Mouse (Mus musculus): ENCODE data around the gene Ifi207. TPM values are rescaled to one million over a fixed set of nuclear protein-coding genes. Genes with fewer than 3 reads are reported as not detected.
"Not testable (repeated sequence)": the region's sequence is repeated elsewhere in the genome, so short reads cannot be mapped to it uniquely, and the experiment has no call there.

Ifi207 gene
- 0.27 and 1.1 TPM in 2 replicates for total RNA-seq (2014; rRNA removed; ENCODE audit: low replicate concordance)
- polyA plus RNA-seq (2015; fragmentation: Nextera tagmentation; extraction: Ambion mirVana), result 0.66 and 0.67 TPM in 2 replicates

DNA sequence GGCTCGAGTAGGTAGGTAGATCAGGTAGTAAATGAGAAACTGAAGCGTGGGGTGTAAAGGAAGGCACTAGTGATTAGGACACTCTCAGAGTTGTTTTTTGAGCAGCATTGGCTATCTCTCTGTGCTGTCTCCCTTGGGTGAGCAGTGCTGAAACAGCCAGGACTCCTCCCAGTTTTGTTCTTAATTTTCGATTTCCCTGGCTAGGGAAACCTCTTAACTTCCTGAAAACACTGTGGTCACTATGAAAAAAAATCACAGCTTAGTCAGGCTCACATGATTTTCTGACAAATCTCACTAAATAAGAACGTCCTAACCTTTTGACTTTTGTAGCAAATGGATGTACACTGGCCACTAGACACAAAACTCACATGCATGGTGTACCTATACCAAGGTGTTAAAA lies at the start of gene Ifi207:
Gene Ifi207, minus strand, starts transcription at position 92 of the 400 bp plus-strand sequence.
- no peak within 1 kb of the TSS for H3K9ac ChIP-seq (replicated peaks; ENCODE audit: low read depth, low read length)
- no peak within 1 kb of the TSS for H3K4me3 ChIP-seq (ENCODE audit: low read depth, low read length)
- ATAC-seq (ENCODE audit: insufficient read depth, low read depth), result no peak
- TF ChIP-seq EP300 (IDR thresholded peaks at IDR 0.05; ENCODE audit: low read depth), result no peak
- no peak for TF ChIP-seq CTCF (IDR thresholded peaks at IDR 0.05; ENCODE audit: low read depth)
- H3K27me3 ChIP-seq (ENCODE audit: control insufficient read depth, insufficient read depth, low read length), result no peaks in the 10 kb centered on the region
- DNase-seq (ENCODE audit: low spot score), result peak; percentile 11
- no peaks in the 10 kb centered on the region for H3K4me1 ChIP-seq (ENCODE audit: control insufficient read depth, insufficient read depth)
- no peak within 1 kb of the TSS for H3K27ac ChIP-seq (ENCODE audit: low read depth)
- H3K9me3 ChIP-seq (replicated peaks; ENCODE audit: control insufficient read depth, low read length), result no peaks in the 10 kb centered on the region
- no peak within 1 kb of the TSS for H3K4me2 ChIP-seq (ENCODE audit: low read depth, low read length)
- no peaks in the 10 kb centered on the region for H3K36me3 ChIP-seq (replicated peaks; ENCODE audit: control insufficient read depth, insufficient read depth, low read length)
- WGBS, result 49% methylated on average over 4 of the region's 4 CpGs

- not testable (repeated sequence) for H3K36me3 ChIP-seq (replicated peaks; ENCODE audit: control insufficient read depth, insufficient read depth, low read length); H3K9ac ChIP-seq (replicated peaks; ENCODE audit: low read depth, low read length); H3K4me3 ChIP-seq (ENCODE audit: low read depth, low read length); H3K27ac ChIP-seq (ENCODE audit: low read depth); H3K9me3 ChIP-seq (replicated peaks; ENCODE audit: control insufficient read depth, low read length); ATAC-seq (ENCODE audit: insufficient read depth, low read depth); H3K4me2 ChIP-seq (ENCODE audit: low read depth, low read length); H3K27me3 ChIP-seq (ENCODE audit: control insufficient read depth, insufficient read depth, low read length); DNase-seq (ENCODE audit: low spot score); H3K4me1 ChIP-seq (ENCODE audit: control insufficient read depth, insufficient read depth)
- WGBS, result 51% methylated on average over 2 of the region's 3 CpGs
Measured at GRCm38 (mm10) chr1:173773457-173773856, 31.9 kb upstream of the Ifi207 start.

DNA sequence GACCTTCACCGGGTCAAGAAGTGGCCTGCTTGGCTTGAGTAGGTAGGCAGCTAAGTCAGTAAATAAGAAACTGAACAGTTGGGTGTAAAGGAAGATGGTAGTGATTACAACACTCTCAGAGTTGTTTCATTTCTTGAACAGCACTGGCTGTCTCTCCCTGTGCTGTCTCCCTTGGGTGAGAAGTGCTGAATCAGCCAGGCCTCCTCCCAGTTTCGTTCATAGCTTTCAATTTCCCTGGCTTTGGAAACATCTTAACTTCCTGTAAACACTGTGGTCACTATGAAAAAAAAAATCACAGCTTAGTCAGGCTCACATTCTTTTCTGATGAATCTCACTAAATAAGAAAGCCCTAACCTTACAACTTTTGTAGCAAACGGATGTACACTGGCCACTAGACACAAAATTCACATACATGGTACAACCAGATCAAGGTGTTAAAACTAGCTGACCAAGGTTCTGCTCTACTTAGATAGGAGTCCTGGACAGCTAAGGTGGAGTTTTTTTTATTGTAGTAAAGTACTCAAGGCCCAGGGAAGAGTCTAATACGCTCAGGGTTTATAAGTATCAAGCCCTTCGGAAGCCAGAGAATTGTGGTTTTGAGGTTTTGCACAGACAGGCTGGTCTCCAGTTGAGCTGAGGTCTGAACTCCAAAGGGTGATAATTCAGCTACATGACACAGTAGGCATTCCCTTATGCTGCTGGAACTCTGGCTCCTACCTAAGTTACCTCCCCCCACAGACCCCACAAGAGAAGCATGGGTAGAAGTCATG lies 25.5 kb upstream of the Ifi207 start, which contains the start of gene Ifi204:
Gene Ifi204, minus strand, starts transcription at position 96 of the 770 bp plus-strand sequence.
- WGBS, result 69% methylated on average over 5 of the region's 5 CpGs

GRCm38 (mm10) chr1:173760032-173760431 lies 18.5 kb upstream of the Ifi207 start:
- not testable (repeated sequence) for ATAC-seq (ENCODE audit: insufficient read depth, low read depth); H3K27ac ChIP-seq (ENCODE audit: low read depth); H3K4me3 ChIP-seq (ENCODE audit: low read depth, low read length); H3K9me3 ChIP-seq (replicated peaks; ENCODE audit: control insufficient read depth, low read length); H3K4me1 ChIP-seq (ENCODE audit: control insufficient read depth, insufficient read depth); H3K36me3 ChIP-seq (replicated peaks; ENCODE audit: control insufficient read depth, insufficient read depth, low read length); DNase-seq (ENCODE audit: low spot score); H3K27me3 ChIP-seq (ENCODE audit: control insufficient read depth, insufficient read depth, low read length); H3K4me2 ChIP-seq (ENCODE audit: low read depth, low read length); H3K9ac ChIP-seq (replicated peaks; ENCODE audit: low read depth, low read length)
- WGBS, result 80% methylated on average over 4 of the region's 5 CpGs

More for the DNA sequence above, 25.5 kb upstream of the Ifi207 start, which contains the start of gene Ifi204:
- H3K4me2 ChIP-seq (ENCODE audit: low read depth, low read length); ATAC-seq (ENCODE audit: insufficient read depth, low read depth); H3K27me3 ChIP-seq (ENCODE audit: control insufficient read depth, insufficient read depth, low read length); H3K4me3 ChIP-seq (ENCODE audit: low read depth, low read length); H3K9me3 ChIP-seq (replicated peaks; ENCODE audit: control insufficient read depth, low read length); H3K36me3 ChIP-seq (replicated peaks; ENCODE audit: control insufficient read depth, insufficient read depth, low read length); H3K4me1 ChIP-seq (ENCODE audit: control insufficient read depth, insufficient read depth); H3K9ac ChIP-seq (replicated peaks; ENCODE audit: low read depth, low read length): not testable (repeated sequence)
- DNase-seq (ENCODE audit: low spot score), result peak; percentile 20
- H3K27ac ChIP-seq (ENCODE audit: low read depth), result peak within 1 kb of the TSS; percentile 46; the same call in 1 of the 2 replicates

DNA sequence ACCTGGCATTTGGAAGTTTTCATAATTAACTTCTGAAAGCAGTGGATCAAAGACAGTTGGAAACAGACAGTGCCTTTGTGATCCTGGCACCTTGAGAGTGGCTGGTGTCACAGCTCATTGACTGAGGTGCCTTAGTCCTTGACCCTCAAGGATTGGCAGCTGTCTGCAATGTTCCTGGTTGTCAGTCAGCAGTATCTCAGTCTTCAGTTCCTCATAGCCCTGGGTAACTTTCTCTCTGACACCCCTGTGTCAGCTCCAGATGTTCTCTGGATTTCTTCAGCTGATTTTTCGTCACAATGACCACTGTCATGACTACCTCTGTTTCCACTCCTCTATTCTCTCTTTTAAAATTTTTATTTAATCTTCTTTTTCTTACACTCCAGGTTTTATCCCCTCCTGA lies 715 bp upstream of the Ifi207 start:
- no peak for ATAC-seq (ENCODE audit: insufficient read depth, low read depth)
- Histone ChIP-seq H3K9ac (replicated peaks; ENCODE audit: low read depth, low read length) (no peak overlapping the region), H3K27ac (ENCODE audit: low read depth) (no peak overlapping the region), H3K4me1 (ENCODE audit: control insufficient read depth, insufficient read depth) (no peaks in the 10 kb centered on the region), H3K4me3 (ENCODE audit: low read depth, low read length) (no peak overlapping the region), H3K9me3 (replicated peaks; ENCODE audit: control insufficient read depth, low read length) (no peaks in the 10 kb centered on the region), H3K4me2 (ENCODE audit: low read depth, low read length) (no peak overlapping the region), H3K36me3 (replicated peaks; ENCODE audit: control insufficient read depth, insufficient read depth, low read length) (no peaks in the 10 kb centered on the region), H3K27me3 (ENCODE audit: control insufficient read depth, insufficient read depth, low read length) (no peaks in the 10 kb centered on the region)
- no peak for DNase-seq (ENCODE audit: low spot score)
- WGBS, result 77% methylated on average over 1 of the region's 1 CpGs
- no peak for TF ChIP-seq CTCF (IDR thresholded peaks at IDR 0.05; ENCODE audit: low read depth)
- no peak for TF ChIP-seq EP300 (IDR thresholded peaks at IDR 0.05; ENCODE audit: low read depth)

- no peak for TF ChIP-seq CTCF (IDR thresholded peaks at IDR 0.05; ENCODE audit: low read depth)
- TF ChIP-seq EP300 (IDR thresholded peaks at IDR 0.05; ENCODE audit: low read depth), result no peak
- no peak overlapping the region for H3K27ac ChIP-seq (ENCODE audit: low read depth)
- no peak overlapping the region for H3K9ac ChIP-seq (replicated peaks; ENCODE audit: low read depth, low read length)
- no peak for ATAC-seq (ENCODE audit: insufficient read depth, low read depth)
- no peaks in the 10 kb centered on the region for H3K9me3 ChIP-seq (replicated peaks; ENCODE audit: control insufficient read depth, low read length)
- no peak for DNase-seq (ENCODE audit: low spot score)
- H3K27me3 ChIP-seq (ENCODE audit: control insufficient read depth, insufficient read depth, low read length), result no peaks in the 10 kb centered on the region
- H3K4me3 ChIP-seq (ENCODE audit: low read depth, low read length), result no peak overlapping the region
- H3K4me2 ChIP-seq (ENCODE audit: low read depth, low read length), result no peak overlapping the region
- no peaks in the 10 kb centered on the region for H3K36me3 ChIP-seq (replicated peaks; ENCODE audit: control insufficient read depth, insufficient read depth, low read length)
- H3K4me1 ChIP-seq (ENCODE audit: control insufficient read depth, insufficient read depth), result no peaks in the 10 kb centered on the region
Measured at GRCm38 (mm10) chr1:173740537-173740936, 1.0 kb downstream of the Ifi207 start.

Measured in heart, postnatal 0 days (tissue).